Mouse (Mus musculus) hindbrain, embryonic 14.5 days (tissue): ENCODE data around the gene Dusp2. TPM values are rescaled to one million over a fixed set of nuclear protein-coding genes. Genes with fewer than 3 reads are reported as not detected.

Experiments used
- ATAC-seq: fragments of 200-750 bp; cut with Nextera tagmentation; 2 replicates; pipeline ENCODE4 v1.8.0; 2017; ENCODE audit warnings: moderate number of reproducible peaks, mild to moderate bottlenecking, moderate TSS enrichment, moderate library complexity; ENCODE audit not compliant: low FRiP score
- DNase-seq: peaks from one replicate; pipeline ENCODE4 v3.0.0-alpha.2; 2015; ENCODE audit warnings: low spot score
- H3K27ac ChIP-seq: fragments of 300-500 bp; sonication (generic); 2 replicates; pipeline ENCODE4 v1.5.1; 2014; ENCODE audit warnings: mild to moderate bottlenecking, moderate library complexity
- H3K27me3 ChIP-seq: fragments of 300-500 bp; sonication (generic); 2 replicates; pipeline ENCODE4 v1.6.1; 2014; ENCODE audit warnings: mild to moderate bottlenecking, low read length, mixed read lengths; ENCODE audit not compliant: control insufficient read depth, insufficient read depth
- H3K36me3 ChIP-seq: fragments of 300-500 bp; sonication (generic); replicated peaks from 2 replicates; pipeline ENCODE4 v1.6.1; 2014; ENCODE audit not compliant: control insufficient read depth, insufficient read depth
- H3K4me1 ChIP-seq: fragments of 300-500 bp; sonication (generic); replicated peaks from 2 replicates; pipeline ENCODE4 v1.6.1; 2014; ENCODE audit warnings: antibody characterized with exemption, low read length, mixed read lengths; ENCODE audit not compliant: control insufficient read depth, insufficient read depth
- H3K4me2 ChIP-seq: fragments of 300-500 bp; sonication (generic); replicated peaks from 2 replicates; pipeline ENCODE4 v1.6.1; 2014; ENCODE audit warnings: mild to moderate bottlenecking, moderate library complexity
- H3K4me3 ChIP-seq: fragments of 300-500 bp; sonication (generic); replicated peaks from 2 replicates; pipeline ENCODE4 v1.5.1; 2014; ENCODE audit warnings: mild to moderate bottlenecking, low read length
- H3K9ac ChIP-seq: fragments of 300-500 bp; sonication (generic); 2 replicates; pipeline ENCODE4 v1.6.1; 2014
- H3K9me3 ChIP-seq: fragments of 300-500 bp; sonication (generic); 2 replicates; pipeline ENCODE4 v1.6.1; 2016; ENCODE audit warnings: low read length; ENCODE audit not compliant: control insufficient read depth
- WGBS: fragments of 180-500 bp; shearing (Covaris S2); extraction: QIAGEN DNeasy Blood & Tissue Kit; methylation state at CpG from one replicate; pipeline ENCODE4 v1.1.7; 2014; 5-methylcytosine and 5-hydroxymethylcytosine counted together
- polyA plus RNA-seq: library from polyadenylated mRNA; unstranded; fragments of >200 nt; fragmentation: Nextera tagmentation; extraction: Ambion mirVana; gene quantifications from 2 replicates; pipeline ENCODE4 v1.2.1, GENCODE M21; 2014

Gene Dusp2
- polyA plus RNA-seq, 1 experiment from 2014 or later: 12.5 TPM

GRCm38 (mm10) chr2:127318136-127318535 is 17.8 kb upstream of the Dusp2 start:
- no peaks in the 10 kb centered on the region for H3K4me1 ChIP-seq
- H3K36me3 ChIP-seq: no peaks in the 10 kb centered on the region
- H3K4me3 ChIP-seq: no peak overlapping the region
- no peak overlapping the region for H3K27ac ChIP-seq
- WGBS: 93% methylated on average over 4 of the region's 4 CpGs
- DNase-seq (no peak), ATAC-seq (no peak)
- H3K27me3 ChIP-seq: no peaks in the 10 kb centered on the region
- H3K9me3 ChIP-seq: no peaks in the 10 kb centered on the region
- H3K4me2 ChIP-seq: no peak overlapping the region
- no peak overlapping the region for H3K9ac ChIP-seq

- ATAC-seq: no peak
- 82% methylated on average over 4 of the region's 4 CpGs for WGBS
Observed at GRCm38 (mm10) chr2:127319071-127319470, 16.9 kb upstream of the Dusp2 start.

GRCm38 (mm10) chr2:127322671-127323285 is 13.2 kb upstream of the Dusp2 start:
- H3K27me3 ChIP-seq: no peaks in the 10 kb centered on the region
- no peaks in the 10 kb centered on the region for H3K9me3 ChIP-seq
- no peak overlapping the region for H3K4me3 ChIP-seq
- no peak overlapping the region for H3K9ac ChIP-seq
- no peak overlapping the region for H3K4me2 ChIP-seq
- no peaks in the 10 kb centered on the region for H3K36me3 ChIP-seq
- H3K4me1 ChIP-seq: no peaks in the 10 kb centered on the region
- ATAC-seq (no peak), DNase-seq (no peak)
- H3K27ac ChIP-seq: no peak overlapping the region
- 87% methylated on average over 6 of the region's 6 CpGs for WGBS

More at GRCm38 (mm10) chr2:127319071-127319470, 16.9 kb upstream of the Dusp2 start:
- Histone ChIP-seq H3K27me3 (no peaks in the 10 kb centered on the region), H3K36me3 (no peaks in the 10 kb centered on the region), H3K4me1 (no peaks in the 10 kb centered on the region), H3K9me3 (no peaks in the 10 kb centered on the region), H3K4me2 (no peak overlapping the region), H3K4me3 (no peak overlapping the region), H3K9ac (no peak overlapping the region), H3K27ac (no peak overlapping the region)
- no peak for DNase-seq

DNA sequence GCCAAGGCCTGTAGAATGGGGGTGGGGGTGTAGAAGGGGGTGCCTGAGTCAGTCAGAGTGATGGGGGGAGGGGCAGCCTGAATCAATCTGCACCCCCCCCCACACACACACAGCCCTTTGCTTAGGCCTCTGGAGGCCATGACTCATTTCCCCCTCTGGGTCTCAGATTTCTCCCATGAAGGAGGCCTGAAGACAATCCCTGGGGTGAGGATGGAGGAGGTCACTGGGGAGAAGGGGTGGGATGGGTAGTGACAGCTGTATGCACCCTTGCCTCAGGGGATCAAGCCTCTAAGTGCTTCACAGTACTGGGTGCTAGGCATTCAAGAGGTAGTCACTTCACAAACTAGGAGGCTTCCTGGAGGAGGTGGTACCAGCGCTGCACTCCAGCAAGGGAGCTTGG is 12.3 kb upstream of the Dusp2 start:
- Histone ChIP-seq H3K4me3 (no peak overlapping the region), H3K4me1 (no peaks in the 10 kb centered on the region), H3K9ac (no peak overlapping the region), H3K9me3 (no peaks in the 10 kb centered on the region), H3K4me2 (no peak overlapping the region), H3K36me3 (no peaks in the 10 kb centered on the region), H3K27me3 (no peaks in the 10 kb centered on the region), H3K27ac (no peak overlapping the region)
- DNase-seq: no peak
- 88% methylated on average over 1 of the region's 1 CpGs for WGBS
- no peak for ATAC-seq

DNA sequence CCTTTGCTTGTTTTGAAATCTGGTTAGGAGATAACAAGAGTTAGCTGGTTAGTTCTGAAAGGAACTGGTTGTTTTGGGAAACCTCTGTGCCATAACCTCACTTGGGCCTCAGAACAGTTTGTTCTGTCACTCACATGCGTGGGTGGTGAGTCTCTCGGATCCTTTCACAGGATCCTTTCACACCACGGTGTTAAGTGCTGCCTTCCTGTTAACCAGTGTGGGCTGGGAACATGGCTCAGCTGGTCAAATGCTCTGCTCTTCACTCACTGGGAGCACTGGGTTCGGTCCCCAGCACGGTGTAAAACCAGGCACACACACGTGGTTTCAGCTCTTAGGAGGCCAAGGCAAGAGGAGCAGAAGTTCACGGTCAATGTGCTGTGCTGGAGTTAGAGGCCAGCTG is 11.5 kb upstream of the Dusp2 start:
- H3K9me3 ChIP-seq: no peaks in the 10 kb centered on the region
- no peak overlapping the region for H3K9ac ChIP-seq
- H3K4me3 ChIP-seq: no peak overlapping the region
- no peaks in the 10 kb centered on the region for H3K4me1 ChIP-seq
- H3K27ac ChIP-seq: no peak overlapping the region
- no peaks in the 10 kb centered on the region for H3K27me3 ChIP-seq
- no peak for DNase-seq
- H3K4me2 ChIP-seq: no peak overlapping the region
- no peaks in the 10 kb centered on the region for H3K36me3 ChIP-seq
- WGBS: 78% methylated on average over 7 of the region's 7 CpGs
- no peak for ATAC-seq

DNA sequence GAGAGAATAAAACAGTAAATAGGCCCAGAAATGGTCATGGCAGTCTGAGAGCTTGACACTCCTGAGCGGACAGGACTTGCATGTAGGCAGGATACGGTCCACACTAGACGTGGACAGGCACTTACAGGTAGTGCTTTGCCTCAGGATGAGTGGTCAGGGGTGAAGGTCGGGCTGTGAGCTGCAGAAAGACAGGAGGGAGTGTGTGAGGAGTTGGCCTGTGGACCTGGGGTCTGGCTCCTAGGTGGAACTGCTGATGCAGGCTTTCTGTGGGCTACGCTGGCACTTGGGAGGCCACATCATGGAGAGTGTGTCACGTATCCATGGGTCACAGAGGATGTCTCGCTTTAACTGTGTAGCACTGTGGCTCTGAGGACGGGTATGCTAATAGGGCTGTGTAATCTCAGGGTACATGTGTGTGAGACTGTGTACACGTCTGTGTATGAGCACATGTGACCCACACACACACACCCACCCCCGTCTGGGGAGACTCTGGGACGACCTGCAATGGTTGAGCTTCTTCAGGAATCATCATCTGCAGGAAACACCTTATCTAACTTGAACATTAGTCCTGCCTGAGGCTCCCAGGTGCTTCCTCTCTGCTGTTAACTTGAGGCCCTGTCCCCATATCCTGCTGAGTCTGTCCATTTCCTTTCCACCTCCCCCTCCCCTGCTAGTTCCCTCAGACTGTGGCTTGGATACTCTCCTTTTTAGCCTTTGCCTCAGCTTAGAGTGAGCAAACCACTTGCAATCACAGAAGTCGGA is 7.7 kb upstream of the Dusp2 start:
- Histone ChIP-seq H3K36me3 (no peaks in the 10 kb centered on the region), H3K4me2 (no peak overlapping the region), H3K4me3 (no peak overlapping the region), H3K4me1 (no peaks in the 10 kb centered on the region), H3K27ac (no peak overlapping the region), H3K27me3 (no peaks in the 10 kb centered on the region), H3K9me3 (no peaks in the 10 kb centered on the region), H3K9ac (no peak overlapping the region)
- no peak for DNase-seq
- ATAC-seq: no peak
- WGBS: 76% methylated on average over 12 of the region's 12 CpGs

GRCm38 (mm10) chr2:127332807-127333570 is 3.0 kb upstream of the Dusp2 start:
- Histone ChIP-seq H3K4me1 (0 out of 2 replicates have a peak, but pooled peaks cover 13% of the 10 kb centered on the region), H3K9me3 (no peaks in the 10 kb centered on the region), H3K36me3 (no peaks in the 10 kb centered on the region), H3K9ac (no peak overlapping the region), H3K4me2 (no peak overlapping the region), H3K27ac (no peak overlapping the region), H3K27me3 (peaks cover 27% of the 10 kb centered on the region), H3K4me3 (no peak overlapping the region)
- ATAC-seq: no peak
- no peak for DNase-seq
- 76% methylated on average over 14 of the region's 14 CpGs for WGBS

DNA sequence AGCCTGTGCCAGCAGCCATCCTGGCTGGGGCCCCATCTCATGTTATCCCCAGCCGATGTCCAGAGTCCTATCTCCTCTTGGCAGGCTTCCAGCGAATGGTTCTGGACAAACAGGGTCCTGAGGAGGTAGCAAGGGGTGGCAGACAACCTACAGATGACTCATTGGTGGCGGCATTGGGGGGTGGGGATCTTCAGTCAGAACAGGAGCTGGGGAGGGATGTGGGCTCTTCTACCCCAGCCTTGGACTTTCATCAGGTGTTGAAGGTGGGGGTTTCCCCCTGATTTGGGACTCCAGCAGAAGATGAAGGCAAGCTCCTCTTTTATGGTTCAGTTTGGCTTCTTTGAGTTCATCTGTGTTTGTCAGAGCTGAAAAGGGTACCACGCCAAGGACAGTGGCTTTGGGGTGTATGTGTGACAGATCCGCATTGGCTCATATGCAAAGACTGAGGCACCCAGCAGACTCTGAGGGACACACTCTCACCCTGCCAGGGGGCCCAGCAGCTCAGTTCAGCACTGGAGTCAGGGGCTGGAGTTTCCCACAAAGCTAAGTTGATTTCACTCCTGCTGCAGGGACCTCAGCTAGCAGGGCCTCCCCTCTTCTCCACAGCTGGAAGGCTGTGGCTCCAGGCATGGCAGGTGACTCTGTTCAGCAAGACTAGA is 1.9 kb upstream of the Dusp2 start:
- Histone ChIP-seq H3K36me3 (no peaks in the 10 kb centered on the region), H3K4me1 (0 out of 2 replicates have a peak, but pooled peaks cover 13% of the 10 kb centered on the region), H3K9me3 (no peaks in the 10 kb centered on the region), H3K4me2 (no peak overlapping the region), H3K27ac (no peak overlapping the region), H3K9ac (no peak overlapping the region), H3K27me3 (peaks cover 28% of the 10 kb centered on the region), H3K4me3 (no peak overlapping the region)
- DNase-seq: no peak
- no peak for ATAC-seq
- 74% methylated on average over 5 of the region's 5 CpGs for WGBS

- 52% methylated on average over 11 of the region's 11 CpGs for WGBS
Observed at GRCm38 (mm10) chr2:127335078-127335541, 849 bp upstream of the Dusp2 start.

More at GRCm38 (mm10) chr2:127335078-127335541, 849 bp upstream of the Dusp2 start:
- Histone ChIP-seq H3K27ac (no peak overlapping the region), H3K9ac (no peak overlapping the region), H3K27me3 (peaks cover 31% of the 10 kb centered on the region), H3K4me3 (no peak overlapping the region), H3K9me3 (no peaks in the 10 kb centered on the region), H3K4me1 (0 out of 2 replicates have a peak, but pooled peaks cover 13% of the 10 kb centered on the region), H3K36me3 (no peaks in the 10 kb centered on the region), H3K4me2 (0 out of 2 replicates have a peak overlapping the region, but pooled peaks have one; percentile 95)
- ATAC-seq (no peak), DNase-seq (no peak)
